Mouse (Mus musculus): Measurements from ENCODE around the gene Decr2.
"Not testable (repeated sequence)": the region's sequence is repeated elsewhere in the genome, so short reads cannot be mapped to it uniquely, and the experiment has no call there.

Decr2 gene

DNA sequence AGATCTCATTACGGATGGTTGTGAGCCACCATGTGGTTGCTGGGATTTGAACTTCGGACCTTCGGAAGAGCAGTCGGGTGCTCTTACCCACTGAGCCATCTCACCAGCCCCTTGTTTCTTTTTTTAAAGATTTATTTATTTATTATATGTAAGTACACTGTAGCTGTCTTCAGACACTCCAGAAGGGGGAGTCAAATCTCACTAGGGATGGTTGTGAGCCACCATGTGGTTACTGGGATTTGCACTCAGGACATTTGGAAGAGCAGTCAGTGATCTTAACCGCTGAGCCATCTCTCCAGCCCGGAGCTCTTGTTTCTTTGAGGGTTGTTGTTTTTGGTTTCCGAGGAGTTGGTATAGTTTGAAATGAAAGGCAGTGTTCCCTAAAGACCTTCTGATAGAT is 24.3 kb upstream of the Decr2 start:
- in situ Hi-C loops (cut with MboI; ENCODE audit: low pct_unique_long_range_greater_than_20kb in 1 of 2, low sequenced_read_pairs in 2 of 2, unreplicated experiment in 1 of 2) = not testable (repeated sequence)

DNA sequence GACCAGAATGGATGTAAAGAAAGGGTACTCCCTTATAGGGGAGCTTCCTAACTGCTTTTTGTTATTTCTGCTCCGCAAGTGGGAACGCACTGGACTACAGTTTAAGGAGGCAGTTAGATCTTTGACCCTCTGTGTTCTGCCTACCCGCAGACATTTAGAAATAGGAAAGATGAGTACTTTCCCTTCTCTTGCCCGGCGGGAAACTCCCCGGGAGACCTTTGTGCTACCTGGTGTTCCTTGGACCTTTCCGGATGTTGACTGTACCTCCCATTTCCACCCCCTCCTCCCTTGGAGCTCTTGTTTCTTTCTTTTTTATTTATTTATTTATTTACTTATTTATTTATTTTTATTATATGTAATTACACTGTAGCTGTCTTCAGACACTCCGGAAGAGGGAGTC is 23.9 kb upstream of the Decr2 start:
- in situ Hi-C loops (cut with MboI; ENCODE audit: low pct_unique_long_range_greater_than_20kb in 1 of 2, low sequenced_read_pairs in 2 of 2, unreplicated experiment in 1 of 2) = no loop called here

DNA sequence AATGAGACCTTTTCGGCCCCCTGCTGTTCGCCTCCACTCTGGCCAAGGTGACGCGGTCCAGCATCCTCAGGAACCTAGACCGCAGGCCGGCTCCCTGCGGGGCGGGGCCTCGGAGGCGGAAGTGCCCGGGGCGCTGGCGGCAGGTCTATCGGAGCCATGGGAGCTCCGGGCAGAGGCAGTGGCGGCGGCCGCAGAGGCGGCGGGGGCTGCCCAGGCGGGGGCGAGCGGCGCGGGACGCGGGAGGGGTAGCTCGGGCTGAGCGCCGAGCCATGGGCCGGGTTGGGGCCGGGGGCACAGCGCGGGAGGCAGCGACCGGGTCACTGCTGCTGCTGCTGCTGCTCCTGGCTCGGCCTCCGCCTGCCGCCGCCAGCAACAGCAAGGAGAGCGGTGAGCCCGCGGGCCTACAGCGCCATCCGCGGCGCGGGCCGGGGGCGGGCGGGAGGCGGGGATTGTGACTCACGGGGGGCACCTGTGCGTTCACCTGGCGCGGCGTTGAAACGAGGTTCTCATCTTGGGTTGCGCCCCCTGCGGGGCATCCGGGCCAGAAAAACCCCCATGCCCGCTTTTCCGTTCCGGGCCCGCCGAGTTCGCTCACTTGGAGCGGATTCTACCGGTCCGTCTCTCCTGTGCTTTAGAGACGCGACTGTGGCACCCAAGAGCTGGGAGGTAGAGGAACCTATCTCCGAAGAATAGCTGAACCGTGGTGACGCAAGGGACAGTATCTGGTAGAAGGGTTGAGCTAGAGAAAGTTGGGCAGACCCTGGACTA is 23.2 kb upstream of the Decr2 start, which contains the start of gene Tmem8:
Gene Tmem8, plus strand, starts transcription at position 119 of the 768 bp plus-strand sequence.
- in situ Hi-C loops (cut with MboI; ENCODE audit: low pct_unique_long_range_greater_than_20kb in 1 of 2, low sequenced_read_pairs in 2 of 2, unreplicated experiment in 1 of 2) = no loop called here

DNA sequence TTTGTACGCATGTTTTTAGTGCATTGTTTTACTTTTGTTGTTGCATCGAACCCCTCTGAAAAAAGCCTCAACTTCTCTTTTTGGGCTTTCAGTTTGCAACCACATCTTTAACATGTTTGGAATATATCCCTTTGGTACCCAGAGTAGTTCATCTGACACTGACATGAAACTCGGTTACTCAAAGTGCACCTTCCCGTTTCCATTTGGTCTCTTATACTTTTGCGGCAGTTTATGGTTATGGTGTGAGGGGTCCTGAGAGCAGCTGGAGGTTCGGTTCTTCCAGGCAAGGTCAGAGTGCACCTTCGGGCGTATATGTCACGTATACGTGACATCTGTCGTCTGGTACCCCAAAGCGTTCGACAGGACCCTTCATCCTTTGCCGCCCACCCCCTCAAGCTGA is 22.6 kb upstream of the Decr2 start:
- in situ Hi-C loops (cut with MboI; ENCODE audit: low pct_unique_long_range_greater_than_20kb in 1 of 2, low sequenced_read_pairs in 2 of 2, unreplicated experiment in 1 of 2) = no loop called here

DNA sequence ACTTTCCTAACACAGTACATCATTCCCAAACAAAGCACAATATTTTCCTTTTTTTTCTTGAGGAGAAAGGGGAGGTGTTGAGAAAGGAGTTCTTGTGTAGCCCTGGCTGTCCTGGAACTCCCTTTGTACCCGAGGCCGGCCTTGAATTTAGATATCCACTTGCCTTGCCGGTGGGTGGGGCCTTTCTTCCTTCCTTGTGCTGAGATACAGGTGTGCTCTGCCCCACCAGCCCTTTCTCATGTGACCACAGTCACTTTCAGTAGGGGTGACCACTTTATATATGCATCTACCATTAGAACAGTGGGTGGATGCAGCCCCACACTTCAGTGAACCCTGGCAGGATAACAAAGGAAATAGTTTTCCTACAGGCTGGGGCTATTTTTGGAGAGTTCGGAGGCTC is 21.6 kb upstream of the Decr2 start:
- in situ Hi-C loops (cut with MboI; ENCODE audit: low pct_unique_long_range_greater_than_20kb in 1 of 2, low sequenced_read_pairs in 2 of 2, unreplicated experiment in 1 of 2) = no loop called here

DNA sequence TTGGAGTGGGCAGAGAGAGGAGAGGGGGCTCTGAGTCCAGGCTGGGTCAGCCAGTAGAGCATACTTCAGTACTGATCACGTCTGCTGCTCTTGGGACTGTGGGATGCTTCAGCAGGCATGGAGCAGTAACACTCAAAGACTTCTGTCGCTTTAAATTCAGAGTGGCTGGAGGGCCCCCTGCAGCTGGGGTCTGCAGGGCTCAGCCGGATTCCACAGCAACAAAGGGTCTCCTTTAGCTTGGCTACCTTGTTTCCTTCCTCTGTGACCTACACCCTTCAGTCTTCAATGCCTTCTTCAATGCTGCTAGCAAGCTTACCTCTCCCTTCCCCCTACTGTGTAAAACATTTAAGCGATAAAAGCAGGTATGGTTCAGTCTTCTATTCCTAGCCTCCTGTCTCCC is 20.9 kb upstream of the Decr2 start:
- in situ Hi-C loops (cut with MboI; ENCODE audit: low pct_unique_long_range_greater_than_20kb in 1 of 2, low sequenced_read_pairs in 2 of 2, unreplicated experiment in 1 of 2) = no loop called here

DNA sequence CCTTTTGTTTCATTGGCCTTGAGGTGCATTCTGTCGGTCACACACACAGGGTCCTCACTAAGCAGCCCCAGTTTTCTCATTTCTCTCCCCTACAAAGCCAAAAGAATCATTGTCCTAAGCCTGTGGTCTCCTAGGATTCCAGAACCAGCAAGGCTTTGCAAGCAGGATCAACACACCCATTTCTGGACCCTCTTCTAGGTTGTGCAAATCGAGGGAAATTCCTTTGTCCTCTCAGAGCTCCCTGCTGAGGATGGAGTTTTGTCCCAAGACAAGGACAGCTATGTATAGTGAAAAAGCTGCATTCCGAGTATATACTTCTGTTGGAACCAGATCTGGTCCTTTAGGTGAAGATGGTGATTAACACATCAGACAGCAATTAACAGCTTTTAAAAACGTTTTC is 20.0 kb upstream of the Decr2 start:
- in situ Hi-C loops (cut with MboI; ENCODE audit: low pct_unique_long_range_greater_than_20kb in 1 of 2, low sequenced_read_pairs in 2 of 2, unreplicated experiment in 1 of 2) = no loop called here

DNA sequence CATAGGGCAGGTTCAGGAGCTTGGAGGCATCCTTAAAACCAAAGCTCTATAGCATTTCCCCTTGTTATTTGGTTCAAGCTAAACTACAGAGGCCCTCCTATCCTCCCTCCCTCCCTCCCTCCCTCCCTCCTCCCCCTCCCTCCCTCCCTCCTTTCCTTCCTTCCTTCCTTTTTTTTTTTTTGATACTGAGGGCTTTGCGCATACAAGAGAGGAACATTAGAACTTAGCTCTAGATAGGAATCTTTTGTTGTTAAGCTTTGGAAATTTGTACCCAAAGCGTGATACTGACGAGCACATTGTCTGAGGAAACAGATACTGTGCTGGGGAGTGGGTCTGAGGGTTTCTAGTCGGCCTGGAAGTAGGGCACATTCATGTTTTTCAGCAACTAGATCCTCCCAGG is 15.5 kb upstream of the Decr2 start:
- in situ Hi-C loops (cut with MboI; ENCODE audit: low pct_unique_long_range_greater_than_20kb in 1 of 2, low sequenced_read_pairs in 2 of 2, unreplicated experiment in 1 of 2) = no loop called here

DNA sequence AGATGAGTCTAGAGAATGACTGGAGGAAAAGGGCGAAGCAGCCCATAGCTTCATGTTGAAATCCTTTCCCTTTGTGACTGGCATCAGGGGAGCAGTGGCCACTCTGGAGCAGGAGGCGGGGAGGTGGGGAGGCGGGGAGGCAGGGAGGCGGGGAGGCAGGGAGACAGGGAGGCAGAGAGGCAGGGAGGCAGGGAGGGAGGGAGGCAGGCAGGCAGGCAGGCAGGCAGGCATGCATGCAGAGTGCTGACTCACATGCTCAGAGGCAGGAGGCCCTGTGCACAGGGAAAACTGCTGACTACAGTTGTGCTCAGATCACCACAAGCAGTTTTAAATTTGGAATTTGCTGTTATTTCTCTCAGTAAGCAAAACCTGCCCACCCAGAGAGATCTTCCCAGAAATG is 11.3 kb upstream of the Decr2 start:
- in situ Hi-C loops (cut with MboI; ENCODE audit: low pct_unique_long_range_greater_than_20kb in 1 of 2, low sequenced_read_pairs in 2 of 2, unreplicated experiment in 1 of 2) = no loop called here

DNA sequence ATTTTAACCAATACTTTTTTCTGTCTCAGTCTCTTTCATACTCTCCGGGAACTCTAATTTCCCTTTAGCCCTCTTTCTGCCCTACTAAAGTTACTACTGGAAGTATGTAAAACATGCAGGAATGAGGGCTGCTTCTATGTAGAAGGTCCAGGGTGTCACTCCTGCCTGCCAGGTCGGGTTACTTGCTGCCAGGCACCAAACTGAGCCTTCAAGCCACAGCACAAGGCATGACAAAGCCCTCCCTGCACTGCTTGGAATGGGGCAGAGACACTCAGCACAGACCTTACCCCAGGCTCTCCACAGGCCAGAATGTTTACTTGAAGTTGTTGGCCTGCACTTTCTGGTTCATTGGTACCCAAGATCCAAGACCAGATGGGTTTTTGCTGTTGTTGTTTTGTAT is 10.0 kb upstream of the Decr2 start:
- in situ Hi-C loops (cut with MboI; ENCODE audit: low pct_unique_long_range_greater_than_20kb in 1 of 2, low sequenced_read_pairs in 2 of 2, unreplicated experiment in 1 of 2) = no loop called here

DNA sequence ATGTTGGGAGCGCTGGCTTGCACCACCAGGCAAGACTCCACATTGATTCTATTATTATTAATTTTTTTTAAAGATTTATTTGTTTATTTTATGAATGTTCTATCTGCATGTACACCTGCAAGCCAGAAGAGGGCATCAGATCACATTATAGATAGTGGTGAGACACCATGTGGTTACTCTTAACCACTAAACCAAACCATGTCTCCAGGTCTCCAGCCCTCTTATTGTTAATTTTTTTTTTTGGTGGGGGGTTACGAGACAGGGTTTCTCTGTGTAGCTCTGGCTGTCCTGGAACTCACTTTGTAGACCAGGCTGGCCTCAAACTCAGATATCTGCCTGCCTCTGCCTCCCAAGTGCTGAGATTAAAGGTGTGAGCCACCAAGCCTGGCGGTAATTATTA is 9.2 kb upstream of the Decr2 start:
- in situ Hi-C loops (cut with MboI; ENCODE audit: low pct_unique_long_range_greater_than_20kb in 1 of 2, low sequenced_read_pairs in 2 of 2, unreplicated experiment in 1 of 2) = not testable (repeated sequence)

DNA sequence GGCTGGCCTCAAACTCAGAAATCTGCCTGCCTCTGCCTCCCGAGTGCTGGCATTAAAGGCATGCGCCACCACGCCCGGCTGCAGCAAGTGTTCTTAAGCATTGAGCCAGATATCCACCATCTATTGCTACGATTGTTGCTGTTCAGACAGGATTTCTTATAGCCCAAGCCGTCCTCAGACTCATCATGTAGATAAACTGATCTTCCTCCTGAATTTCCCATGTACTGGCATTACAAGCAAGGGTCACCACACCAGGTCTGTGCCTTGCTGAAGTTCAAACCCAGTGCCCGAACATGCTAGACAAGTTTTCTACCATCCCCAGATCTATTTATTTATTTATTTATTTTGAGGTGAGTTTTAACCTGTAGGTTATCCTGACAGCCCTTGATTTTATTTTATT is 8.3 kb upstream of the Decr2 start:
- in situ Hi-C loops (cut with MboI; ENCODE audit: low pct_unique_long_range_greater_than_20kb in 1 of 2, low sequenced_read_pairs in 2 of 2, unreplicated experiment in 1 of 2) = no loop called here

DNA sequence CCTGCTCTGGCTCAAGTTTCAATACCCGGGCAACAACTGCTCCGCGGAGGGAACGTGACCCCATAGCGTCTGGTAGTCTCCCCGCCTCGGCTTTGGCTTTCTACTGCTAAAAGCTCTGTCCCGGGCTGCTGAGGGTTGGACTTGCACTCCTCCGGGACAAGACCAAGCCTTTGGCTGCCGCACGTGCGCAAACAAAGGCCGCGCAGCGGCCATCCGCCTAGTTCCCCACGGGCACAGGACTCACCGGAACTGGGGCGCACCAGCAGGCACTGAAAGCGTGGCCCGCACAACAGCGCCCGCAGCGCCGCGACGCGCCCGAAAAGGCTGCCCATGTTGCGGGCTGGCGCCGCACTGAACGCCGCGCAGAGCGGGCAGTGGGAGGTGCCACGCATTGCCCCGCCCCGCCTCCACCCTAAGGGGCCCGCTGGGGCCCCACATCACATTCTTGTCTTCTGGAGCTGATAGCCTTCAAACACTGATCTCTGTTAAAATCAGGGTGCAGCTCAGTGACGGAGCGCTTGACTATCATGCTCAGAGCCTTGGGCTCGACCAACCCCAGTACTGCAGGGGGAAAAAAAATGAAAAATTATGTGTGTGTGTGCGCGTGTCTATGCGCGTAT is 5.1 kb upstream of the Decr2 start, which contains the start of gene Nme4:
Gene Nme4, minus strand, starts transcription at position 482 of the 620 bp plus-strand sequence.
- in situ Hi-C loops (cut with MboI; ENCODE audit: low pct_unique_long_range_greater_than_20kb in 1 of 2, low sequenced_read_pairs in 2 of 2, unreplicated experiment in 1 of 2) = no loop called here

DNA sequence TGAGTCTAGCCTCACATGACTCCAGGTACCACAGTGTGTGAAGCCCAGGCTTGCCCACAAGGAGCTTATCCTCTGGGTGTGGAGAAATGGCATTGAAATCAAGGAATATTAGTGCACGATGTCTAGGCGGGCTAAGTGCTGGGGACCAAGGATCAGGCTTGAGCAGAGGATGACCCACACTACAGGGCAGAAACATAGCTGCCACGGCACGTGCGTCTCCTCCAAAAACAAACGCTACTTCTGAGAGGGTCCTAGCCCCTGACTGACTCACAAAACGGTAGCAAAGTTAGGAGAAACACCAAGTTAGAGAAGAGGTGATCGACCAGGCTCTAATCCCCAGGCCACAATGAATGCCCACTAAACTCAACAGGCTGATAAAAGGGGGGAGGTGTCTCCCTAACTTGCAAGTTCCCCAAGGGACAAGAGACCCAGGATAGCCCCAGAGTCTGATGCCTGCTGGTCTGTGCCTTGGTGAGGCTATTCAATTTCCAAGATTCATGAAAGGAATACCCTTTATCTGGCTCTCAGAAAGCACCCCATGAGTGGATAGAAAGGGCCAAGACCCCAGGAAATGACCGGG is 4.5 kb upstream of the Decr2 start:
- in situ Hi-C loops (cut with MboI; ENCODE audit: low pct_unique_long_range_greater_than_20kb in 1 of 2, low sequenced_read_pairs in 2 of 2, unreplicated experiment in 1 of 2) = no loop called here

DNA sequence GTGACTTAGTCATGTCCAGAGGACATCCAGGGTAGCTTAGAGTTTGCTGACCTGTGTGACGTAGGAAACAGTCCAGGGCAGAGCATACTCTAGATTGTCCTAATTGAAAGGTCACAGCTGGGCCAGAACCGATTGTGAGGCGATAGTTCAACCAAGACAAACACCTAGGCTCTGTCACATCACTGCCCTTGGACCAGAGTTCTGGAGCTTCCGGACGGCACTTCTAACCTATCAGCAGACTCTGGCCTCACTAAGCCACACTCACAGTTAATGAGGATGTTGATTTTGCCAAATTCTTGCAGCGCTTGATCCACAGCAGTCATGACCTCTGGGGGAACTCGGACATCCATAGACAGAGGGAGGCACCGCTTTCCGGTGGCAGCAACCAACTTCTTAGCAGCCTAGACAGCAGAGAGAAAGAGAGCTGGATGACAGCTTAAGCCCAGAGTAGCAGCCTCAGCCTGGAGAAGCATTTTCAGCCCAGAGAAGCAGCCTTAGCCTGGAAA is 3.0 kb downstream of the Decr2 start:
- in situ Hi-C loops (cut with MboI; ENCODE audit: low pct_unique_long_range_greater_than_20kb in 1 of 2, low sequenced_read_pairs in 2 of 2, unreplicated experiment in 1 of 2) = no loop called here

DNA sequence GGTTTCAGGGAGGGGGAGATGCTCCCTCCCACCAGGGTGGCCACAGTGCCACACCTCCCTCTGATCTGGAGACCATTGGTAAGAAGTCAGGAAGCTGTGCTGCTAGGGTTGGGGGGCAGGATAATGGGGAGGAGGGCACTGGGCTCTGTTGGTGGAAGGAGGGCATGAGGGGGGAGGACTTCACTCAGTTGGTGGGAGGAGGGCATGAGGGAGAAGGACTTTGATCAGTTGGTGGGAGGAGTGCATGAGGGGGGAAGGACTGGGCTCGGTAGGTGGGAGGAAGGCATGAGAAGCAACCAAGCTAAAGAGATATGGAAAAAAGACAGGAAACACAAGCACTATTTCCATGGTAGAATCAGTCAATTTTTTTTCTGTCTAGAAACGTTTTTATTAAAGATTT is 9.3 kb downstream of the Decr2 start:
- in situ Hi-C loops (cut with MboI; ENCODE audit: low pct_unique_long_range_greater_than_20kb in 1 of 2, low sequenced_read_pairs in 2 of 2, unreplicated experiment in 1 of 2) = no loop called here

DNA sequence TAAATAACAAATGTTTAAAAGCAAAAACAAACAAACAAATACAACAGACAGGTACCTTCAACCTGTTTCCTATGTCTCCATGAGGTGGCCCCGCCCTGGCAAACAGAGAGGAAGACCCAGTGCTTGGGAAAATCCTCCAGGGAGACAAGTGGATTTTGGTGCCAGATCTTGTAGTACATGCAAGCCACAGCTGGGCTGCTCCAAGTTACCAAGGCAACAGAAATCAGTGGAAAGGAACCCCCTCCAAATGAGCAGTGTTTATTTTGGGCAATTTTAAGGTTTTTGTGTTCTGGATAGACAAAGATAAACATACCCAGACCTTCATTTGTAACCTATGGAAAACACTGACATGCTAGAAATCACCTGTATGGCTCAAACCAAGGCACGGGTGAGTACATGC is 11.3 kb downstream of the Decr2 start:
- in situ Hi-C loops (cut with MboI; ENCODE audit: low pct_unique_long_range_greater_than_20kb in 1 of 2, low sequenced_read_pairs in 2 of 2, unreplicated experiment in 1 of 2) = no loop called here

DNA sequence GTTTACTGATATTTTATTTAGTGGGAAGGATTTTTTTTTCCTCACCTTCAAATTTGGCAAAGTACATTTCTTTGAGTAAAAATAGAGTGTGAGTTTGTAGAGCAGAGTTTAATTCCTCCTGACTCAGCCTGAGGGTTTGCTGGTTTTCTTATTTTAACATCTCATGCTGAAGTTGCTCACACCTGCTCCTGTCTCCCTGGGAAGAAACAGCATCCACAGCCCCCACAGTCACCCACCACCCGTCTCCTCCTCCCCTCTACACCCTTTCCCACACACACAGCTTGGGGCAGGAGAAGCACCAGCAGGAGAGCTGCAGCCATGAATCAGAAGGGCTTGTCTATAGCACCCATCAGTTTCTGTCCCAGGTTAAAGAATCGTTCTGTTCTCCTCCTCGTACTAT is 14.9 kb downstream of the Decr2 start:
- in situ Hi-C loops (cut with MboI; ENCODE audit: low pct_unique_long_range_greater_than_20kb in 1 of 2, low sequenced_read_pairs in 2 of 2, unreplicated experiment in 1 of 2) = no loop called here

DNA sequence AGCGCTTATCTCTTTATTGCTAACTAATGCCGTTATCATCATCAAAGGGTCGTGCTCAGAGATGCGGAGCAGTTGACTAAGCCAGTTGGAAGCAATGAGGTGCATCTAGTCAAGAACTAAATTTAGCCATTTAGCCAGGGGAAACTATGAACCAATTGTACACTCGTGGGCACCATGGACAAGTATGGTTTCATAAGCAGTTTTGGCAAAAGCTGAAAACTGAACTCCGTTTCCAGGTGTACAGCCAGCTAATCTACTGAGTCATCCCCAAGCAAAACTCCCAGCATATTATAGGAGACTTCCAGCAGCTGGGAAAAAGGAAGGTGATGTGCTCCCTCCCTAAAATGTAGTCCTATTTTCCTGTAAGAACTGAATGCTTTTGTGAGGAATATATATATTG is 20.0 kb downstream of the Decr2 start:
- in situ Hi-C loops (cut with MboI; ENCODE audit: low pct_unique_long_range_greater_than_20kb in 1 of 2, low sequenced_read_pairs in 2 of 2, unreplicated experiment in 1 of 2) = no loop called here
